In genomic region chr9:57992060-57992459, GRCm38 (mm10) we compare ENCODE assay signal across 22 mouse cellular contexts. TPM values are rescaled to one million over a fixed set of nuclear protein-coding genes. Genes with fewer than 3 reads are reported as not detected.
DNase-seq lines count a peak whose midpoint lies in the region; TF ChIP-seq lines count a peak whose summit lies in the region.
"Had no signal": no experiment of that assay in that cellular context is flagged by ENCODE, and none has a peak within 500 bp of the region (broad histone marks: within the 10 kb centered on the region; RNA-seq: fewer than 3 reads in every experiment).

No protein-coding gene starts in this region.

- no peak for TF ChIP-seq CTCF in CH12.LX (conservative IDR thresholded peaks at IDR 0.05 in 1 of 2, IDR thresholded peaks at IDR 0.05 in 1 of 2; ENCODE audit: low read depth in 2 of 2, low read length in 2 of 2)

- H3K79me2 ChIP-seq in CH12.LX (replicated peaks; ENCODE audit: control insufficient read depth, extremely low read depth, insufficient read depth, poor library complexity, severe bottlenecking) = 0 out of 2 replicates have a peak, but pooled peaks cover 3% of the 10 kb centered on the region

- TF ChIP-seq EP300 in CH12.LX (IDR thresholded peaks at IDR 0.05; ENCODE audit: low read length) = no peak

- in situ Hi-C loops in CH12.LX (cut with MboI; ENCODE audit: low pct_ligation_motif_present, low pct_unique_long_range_greater_than_20kb, low sequenced_read_pairs) = loop anchor here (5.0 to 10.0 kb wide), 2 partner anchors 55 to 337 kb away; partner anchors contain the start of gene Csk

- no peaks in the 10 kb centered on the region for H3K9me3 ChIP-seq in CH12.LX (replicated peaks; ENCODE audit: low read length)
- H3K9me3 ChIP-seq in limb, embryonic 10.5 days (replicated peaks) = no peaks in the 10 kb centered on the region
- H3K9me3 ChIP-seq: embryonic facial prominence, embryonic 10.5 days; embryonic facial prominence, embryonic 12.5 days; forebrain, embryonic 13.5 days; forebrain, embryonic 15.5 days; G1E had no signal

- 91% methylated on average over 3 of the region's 3 CpGs for WGBS in limb, embryonic 10.5 days

- dilution Hi-C loops in CH12.LX (cut with MboI; ENCODE audit: extremely low pct_ligation_motif_present, extremely low pct_unique_long_range_greater_than_20kb, low sequenced_read_pairs) = no loop called here

- peak overlapping the region; percentile 39; the same call in 1 of the 2 replicates for H3K9ac ChIP-seq in CH12.LX (ENCODE audit: insufficient read depth, low read depth)
- H3K9ac ChIP-seq: embryonic facial prominence, embryonic 12.5 days; forebrain, embryonic 13.5 days; forebrain, embryonic 15.5 days; forebrain, postnatal 0 days had no signal

- H3K4me1 ChIP-seq in CH12.LX (ENCODE audit: control insufficient read depth in 1 of 2, insufficient read depth in 2 of 2) = peaks cover 53 to 86% of the 10 kb centered on the region in 2 experiments
- H3K4me1 ChIP-seq in limb, embryonic 10.5 days = peaks cover 37% of the 10 kb centered on the region

- peak overlapping the region; percentile 82 for H3K4me2 ChIP-seq in CH12.LX (ENCODE audit: insufficient read depth, low read depth, poor library complexity, severe bottlenecking)
- H3K4me2 ChIP-seq: embryonic facial prominence, embryonic 12.5 days; forebrain, embryonic 13.5 days; forebrain, embryonic 15.5 days had no signal

- H3K27me3 ChIP-seq in CH12.LX (replicated peaks) = no peaks in the 10 kb centered on the region
- peaks cover 31% of the 10 kb centered on the region for H3K27me3 ChIP-seq in limb, embryonic 10.5 days (ENCODE audit: low read depth, poor library complexity, severe bottlenecking)
- H3K27me3 ChIP-seq: Patski had no signal

- TF ChIP-seq POLR2A in CH12.LX (IDR thresholded peaks at IDR 0.05; ENCODE audit: low read depth, low read length) = peak; percentile 34; the same call in 1 of the 2 replicates

- no peaks in the 10 kb centered on the region for H3K36me3 ChIP-seq in CH12.LX (replicated peaks in 1 of 2; ENCODE audit: control insufficient read depth in 1 of 2, insufficient read depth in 1 of 2, low read length in 1 of 2)
- no peaks in the 10 kb centered on the region for H3K36me3 ChIP-seq in limb, embryonic 10.5 days
- H3K36me3 ChIP-seq: embryonic facial prominence, embryonic 10.5 days; embryonic facial prominence, embryonic 12.5 days; forebrain, embryonic 15.5 days; G1E had no signal

- peak overlapping the region in 1 of 3 experiments; percentile 31 for H3K4me3 ChIP-seq in CH12.LX (replicated peaks in 1 of 3; ENCODE audit: low read depth in 2 of 3, low read length in 2 of 3, poor library complexity in 1 of 3)
- H3K4me3 ChIP-seq in limb, embryonic 10.5 days = no peak overlapping the region
- H3K4me3 ChIP-seq: embryonic facial prominence, embryonic 10.5 days; embryonic facial prominence, embryonic 12.5 days; forebrain, embryonic 13.5 days; forebrain, embryonic 15.5 days had no signal

- DNase-seq in thymus, postnatal 14 days = peak; percentile 36
- no peak for DNase-seq in thymus, postnatal 10 days (ENCODE audit: low spot score in 2 of 2)
- DNase-seq in CH12.LX (ENCODE audit: extremely low read depth) = peak; percentile 64
- no peak for DNase-seq in limb, embryonic 10.5 days (ENCODE audit: low spot score)
- DNase-seq in cerebellum, postnatal 10 days = no peak
- DNase-seq: adrenal gland, adult 8-10 months; adrenal gland, postnatal 14 days; adrenal gland, postnatal 36 days; cerebellum, adult 11 months; cerebellum, adult 18-20 months; cerebellum, adult 8-10 months; cerebellum, adult 9-11 months; cerebellum, postnatal 25 days; forebrain, postnatal 0 days had no signal

- peak overlapping the region; percentile 95 for H3K27ac ChIP-seq in CH12.LX (ENCODE audit: insufficient read depth, low read depth)
- H3K27ac ChIP-seq in limb, embryonic 10.5 days = peak overlapping the region; percentile 12; the same call in 1 of the 2 replicates
- H3K27ac ChIP-seq: embryonic facial prominence, embryonic 10.5 days; embryonic facial prominence, embryonic 12.5 days; forebrain, embryonic 13.5 days had no signal

- TF ChIP-seq RAD21 in CH12.LX (IDR thresholded peaks at IDR 0.05; ENCODE audit: low read depth, low read length) = no peak; the same call in 1 of the 2 replicates

TF ChIP-seq in CH12.LX, 34 proteins besides CTCF, POLR2A, EP300 and RAD21:
- TF ChIP-seq CHD2 (IDR thresholded peaks at IDR 0.05; ENCODE audit: low read length) (peak; percentile 39; the same call in 1 of the 2 replicates), NELFE (IDR thresholded peaks at IDR 0.05; ENCODE audit: low read depth, low read length) (no peak)
TF ChIP-seq in CH12.LX: peak in this region for 1.

RNA-seq across cellular contexts. Expression of gene Cyp11a1, which starts 14.2 kb away (rescaled TPM):
- total RNA-seq in CH12.LX (2012; rRNA removed) (2.6 and 4.6 TPM in 2 replicates), CH12.LX (2014; rRNA removed) (8.3 and 9.0 TPM in 2 replicates)
- 12.1 and 12.8 TPM in 2 replicates for polyA plus RNA-seq in CH12.LX (2012; ENCODE audit: insufficient read length, low read depth)
- polyA plus RNA-seq in limb, embryonic 10.5 days (2016; fragmentation: Nextera tagmentation; extraction: Ambion mirVana) = 0.26 TPM in 1 of 2 replicates, not detected in the other
- polyA plus RNA-seq: activated CD4-positive, CD25-positive, alpha-beta regulatory T cell, adult 4 months; embryonic facial prominence, embryonic 10.5 days; forebrain, embryonic 11.5 days had no signal

RNA-seq across cellular contexts. Expression of gene Sema7a, which starts 52.1 kb away (rescaled TPM):
- total RNA-seq in CH12.LX (2012; rRNA removed) (113 and 181 TPM in 2 replicates), CH12.LX (2014; rRNA removed) (78.2 and 88.6 TPM in 2 replicates)
- 81.9 and 89.4 TPM in 2 replicates for polyA plus RNA-seq in CH12.LX (2012; ENCODE audit: insufficient read length, low read depth)
- polyA plus RNA-seq in limb, embryonic 10.5 days (2016; fragmentation: Nextera tagmentation; extraction: Ambion mirVana) = 0.20 and 0.26 TPM in 2 replicates
- total RNA-seq: G1E had no signal

Comparison
In these comparisons a context has a peak if more than half of its experiments do, and no peak if none do; other contexts are left out.
1. DNase-seq: peak in thymus, postnatal 14 days (single experiment) and CH12.LX (single experiment); none in thymus, postnatal 10 days (0 of 2), limb, embryonic 10.5 days (single experiment) and cerebellum, postnatal 10 days (0 of 2).
2. RNA of gene Cyp11a1, which starts 14.2 kb away (polyA plus RNA-seq): 12.1 to 12.8 TPM in CH12.LX; 0.26 TPM in limb, embryonic 10.5 days; every median in the first group is over 10 times any median in the second.
3. RNA of gene Sema7a, which starts 52.1 kb away (polyA plus RNA-seq): 81.9 to 89.4 TPM in CH12.LX; 0.20 to 0.26 TPM in limb, embryonic 10.5 days; every median in the first group is over 10 times any median in the second.